Mouse (Mus musculus): ENCODE results near the gene Focad. TPM values are rescaled to one million over a fixed set of nuclear protein-coding genes. Genes with fewer than 3 reads are reported as not detected.
A peak's percentile ranks its signal among the peaks of the same experiment; 100 is the strongest.

The Focad gene
- total RNA-seq, 1 experiment from 2014 or later = 5.7 TPM

- ATAC-seq (ENCODE audit: extremely low read depth, insufficient number of reproducible peaks, low FRiP score, poor library complexity, severe bottlenecking) = no peak
Measured at GRCm38 (mm10) chr4:88138366-88138917, 44.0 kb downstream of the Focad start.

GRCm38 (mm10) chr4:88149462-88149861 lies 55.0 kb downstream of the Focad start:
- ATAC-seq (ENCODE audit: extremely low read depth, insufficient number of reproducible peaks, low FRiP score, poor library complexity, severe bottlenecking) = no peak

- no peak for ATAC-seq (ENCODE audit: extremely low read depth, insufficient number of reproducible peaks, low FRiP score, poor library complexity, severe bottlenecking)
Measured at GRCm38 (mm10) chr4:88155490-88156160, 61.2 kb downstream of the Focad start.

- no peak for ATAC-seq (ENCODE audit: extremely low read depth, insufficient number of reproducible peaks, low FRiP score, poor library complexity, severe bottlenecking)
Measured at GRCm38 (mm10) chr4:88156961-88157360, 62.5 kb downstream of the Focad start.

DNA sequence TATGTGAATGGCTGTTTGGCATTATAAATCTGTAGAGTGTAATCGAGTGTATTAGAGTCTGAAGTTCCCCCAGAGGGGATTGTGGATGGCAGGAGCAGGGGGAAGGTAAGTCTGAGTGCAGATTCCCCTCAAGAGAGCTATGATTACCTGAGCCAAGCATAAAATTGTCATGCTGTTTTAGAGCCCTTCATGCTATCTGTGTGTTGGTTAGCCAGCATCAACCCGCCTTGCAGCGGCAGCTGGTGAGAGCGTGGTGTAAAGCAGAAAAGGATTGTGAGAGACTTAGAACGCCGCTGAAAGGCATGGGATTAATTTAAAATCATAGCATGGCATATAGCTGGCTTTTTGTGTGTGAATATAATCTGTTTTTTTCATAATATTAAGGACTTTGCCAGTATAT lies 63.2 kb downstream of the Focad start:
- no peak for ATAC-seq (ENCODE audit: extremely low read depth, insufficient number of reproducible peaks, low FRiP score, poor library complexity, severe bottlenecking)

- no peak for ATAC-seq (ENCODE audit: extremely low read depth, insufficient number of reproducible peaks, low FRiP score, poor library complexity, severe bottlenecking)
Measured at GRCm38 (mm10) chr4:88159256-88159655, 64.8 kb downstream of the Focad start.

DNA sequence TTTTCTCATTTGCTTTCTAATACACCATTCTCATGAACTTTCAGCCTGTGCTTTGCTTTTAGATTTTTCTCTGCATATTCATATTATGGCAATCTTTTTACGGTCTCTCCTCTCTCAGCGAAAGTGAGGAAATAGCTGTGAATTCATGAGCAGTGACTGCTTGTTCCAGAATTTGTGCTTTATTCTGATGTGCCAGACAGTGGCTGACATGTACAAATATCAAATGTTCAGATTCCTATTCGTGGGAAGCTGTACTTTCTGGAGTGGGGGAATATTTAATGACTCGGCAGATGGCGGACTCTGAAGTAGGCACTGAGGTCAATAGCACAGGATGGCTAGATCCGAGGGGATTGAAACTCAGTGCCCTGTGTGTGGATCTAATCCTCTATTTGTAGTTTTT lies 65.3 kb downstream of the Focad start:
- no peak for ATAC-seq (ENCODE audit: extremely low read depth, insufficient number of reproducible peaks, low FRiP score, poor library complexity, severe bottlenecking)

GRCm38 (mm10) chr4:88163511-88164247 lies 69.2 kb downstream of the Focad start:
- ATAC-seq (ENCODE audit: extremely low read depth, insufficient number of reproducible peaks, low FRiP score, poor library complexity, severe bottlenecking) = no peak

GRCm38 (mm10) chr4:88167008-88167862 lies 72.8 kb downstream of the Focad start:
- ATAC-seq (ENCODE audit: extremely low read depth, insufficient number of reproducible peaks, low FRiP score, poor library complexity, severe bottlenecking) = peak; percentile 45

DNA sequence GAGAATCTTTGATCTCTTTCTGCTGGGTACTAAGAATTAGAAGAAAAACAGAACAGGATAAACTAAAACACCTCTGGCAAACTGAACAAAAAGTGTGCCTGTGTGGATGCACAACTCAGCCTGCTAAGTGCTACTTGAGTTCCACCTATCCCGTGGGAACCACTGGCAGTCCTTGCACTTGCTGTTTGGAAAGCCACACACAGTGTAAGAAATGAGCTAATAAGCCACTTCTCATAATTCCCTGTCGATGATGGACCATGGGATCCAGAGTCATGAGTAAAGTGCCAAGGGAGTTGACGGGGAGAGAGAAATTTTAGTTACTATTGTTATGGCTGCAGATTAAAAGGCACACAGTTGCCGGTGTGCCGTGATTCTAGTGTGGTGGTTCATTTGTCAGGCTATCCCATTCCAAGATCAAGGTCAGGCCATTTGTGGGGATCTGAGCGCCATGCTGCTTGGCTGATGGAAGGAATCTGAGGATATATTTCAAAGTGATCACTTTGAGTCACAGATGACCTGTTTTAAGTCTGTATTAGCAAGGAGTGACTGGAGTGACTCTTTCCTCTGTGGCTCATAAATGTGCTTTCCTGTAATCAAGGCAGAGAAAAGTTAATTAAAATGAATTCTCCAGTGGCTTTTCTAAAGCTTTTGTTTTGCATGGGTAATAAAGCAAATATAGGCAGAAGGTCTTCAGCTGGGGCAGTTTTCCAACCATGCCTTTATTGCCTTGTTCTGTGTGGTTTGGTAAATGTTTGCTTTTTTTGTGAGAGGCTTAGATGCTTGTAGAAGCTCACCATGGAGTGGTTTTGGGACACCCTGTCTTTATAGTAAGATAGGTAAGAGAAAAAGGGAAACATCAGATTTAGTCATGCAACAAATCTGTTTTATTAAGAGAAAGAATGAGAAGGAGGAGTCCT lies 80.9 kb downstream of the Focad start:
- ATAC-seq (ENCODE audit: extremely low read depth, insufficient number of reproducible peaks, low FRiP score, poor library complexity, severe bottlenecking) = no peak

DNA sequence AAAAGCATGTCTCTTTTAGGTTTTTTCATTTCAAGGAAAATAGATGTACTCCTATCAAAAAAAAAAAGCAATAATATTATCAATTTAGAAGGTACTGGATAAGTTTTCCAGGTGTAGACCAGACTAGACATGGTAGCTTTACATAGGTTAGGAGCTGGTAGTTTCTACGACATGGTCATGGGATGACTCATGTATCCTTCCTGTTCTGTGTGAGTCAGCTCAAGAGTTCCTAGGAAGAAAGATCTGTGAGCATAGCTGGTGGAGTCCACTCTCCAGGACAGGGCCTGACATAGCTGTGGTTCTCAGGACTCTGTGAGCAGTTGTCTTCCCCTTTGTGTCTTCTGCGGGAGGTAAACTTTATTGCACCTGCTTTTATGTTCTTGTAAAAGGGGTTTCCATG lies 84.9 kb downstream of the Focad start:
- no peak for ATAC-seq (ENCODE audit: extremely low read depth, insufficient number of reproducible peaks, low FRiP score, poor library complexity, severe bottlenecking)

DNA sequence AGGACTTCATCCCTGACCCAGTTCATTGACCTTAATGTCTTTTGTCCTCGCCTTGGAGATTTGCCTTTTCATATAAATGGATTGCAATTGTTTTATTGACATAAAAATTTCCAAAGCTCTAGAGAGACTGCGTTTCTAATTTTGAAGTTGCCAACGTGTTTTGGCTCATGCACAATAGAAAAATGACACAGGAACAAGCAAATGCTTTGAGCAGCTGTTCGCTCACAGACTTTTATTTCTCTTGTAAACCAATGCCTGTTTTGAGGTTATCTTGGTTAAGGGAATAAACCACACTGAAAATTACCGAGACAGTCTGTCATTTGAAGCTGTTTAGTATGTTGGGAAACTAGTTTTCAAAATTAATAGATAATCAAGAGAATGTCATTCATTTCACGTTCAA lies 89.9 kb downstream of the Focad start:
- ATAC-seq (ENCODE audit: extremely low read depth, insufficient number of reproducible peaks, low FRiP score, poor library complexity, severe bottlenecking) = no peak

DNA sequence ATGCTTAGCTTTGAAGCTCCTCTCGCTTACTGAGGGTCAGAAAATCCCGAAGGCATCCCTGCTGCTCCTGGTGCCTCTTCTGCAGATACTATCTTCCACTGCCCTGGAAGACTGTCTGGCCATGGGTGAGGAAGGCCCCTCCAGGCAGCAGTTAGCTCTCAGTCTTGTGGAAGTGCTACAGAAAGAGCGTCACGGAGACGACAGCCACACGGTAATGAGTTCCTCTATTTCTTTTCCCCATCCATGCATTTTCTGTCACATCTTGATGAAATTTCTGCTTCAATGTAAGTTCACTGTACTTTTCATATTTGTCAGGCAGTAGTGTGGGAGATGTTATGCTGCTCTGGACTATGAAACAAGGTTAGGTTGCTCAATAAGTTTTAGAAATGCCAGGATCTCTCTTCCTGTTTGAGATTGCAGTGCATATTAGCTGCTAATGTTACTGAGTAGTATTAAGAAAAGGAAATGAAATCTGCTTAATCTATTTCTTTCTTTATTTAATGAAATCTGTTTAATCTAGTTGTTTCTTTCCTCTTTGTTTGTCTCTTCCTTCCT lies 91.5 kb downstream of the Focad start:
- no peak for ATAC-seq (ENCODE audit: extremely low read depth, insufficient number of reproducible peaks, low FRiP score, poor library complexity, severe bottlenecking)

GRCm38 (mm10) chr4:88187649-88188048 lies 93.2 kb downstream of the Focad start:
- ATAC-seq (ENCODE audit: extremely low read depth, insufficient number of reproducible peaks, low FRiP score, poor library complexity, severe bottlenecking) = no peak

- ATAC-seq (ENCODE audit: extremely low read depth, insufficient number of reproducible peaks, low FRiP score, poor library complexity, severe bottlenecking) = no peak
Measured at GRCm38 (mm10) chr4:88189495-88189894, 95.1 kb downstream of the Focad start.

DNA sequence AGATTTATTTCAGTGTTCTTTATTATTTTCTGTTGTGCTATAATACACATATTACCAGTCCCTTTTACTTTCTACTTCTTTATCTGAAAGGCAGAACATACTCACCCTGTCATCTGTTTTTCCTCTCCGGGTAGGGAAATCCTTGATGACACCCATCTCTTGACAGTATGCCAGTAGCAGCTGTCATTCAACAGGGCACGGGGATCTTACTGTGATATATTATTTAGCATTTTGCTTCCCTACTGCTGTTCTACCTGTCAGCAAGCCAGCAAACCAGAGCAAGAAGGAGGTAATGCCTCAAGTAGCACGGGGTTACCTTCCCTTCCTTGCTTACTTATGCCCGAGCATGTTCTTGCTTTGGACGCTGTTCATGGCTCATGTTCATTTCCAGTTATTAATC lies 99.8 kb downstream of the Focad start:
- ATAC-seq (ENCODE audit: extremely low read depth, insufficient number of reproducible peaks, low FRiP score, poor library complexity, severe bottlenecking) = no peak

GRCm38 (mm10) chr4:88195898-88196495 lies 101.6 kb downstream of the Focad start:
- no peak for ATAC-seq (ENCODE audit: extremely low read depth, insufficient number of reproducible peaks, low FRiP score, poor library complexity, severe bottlenecking)

DNA sequence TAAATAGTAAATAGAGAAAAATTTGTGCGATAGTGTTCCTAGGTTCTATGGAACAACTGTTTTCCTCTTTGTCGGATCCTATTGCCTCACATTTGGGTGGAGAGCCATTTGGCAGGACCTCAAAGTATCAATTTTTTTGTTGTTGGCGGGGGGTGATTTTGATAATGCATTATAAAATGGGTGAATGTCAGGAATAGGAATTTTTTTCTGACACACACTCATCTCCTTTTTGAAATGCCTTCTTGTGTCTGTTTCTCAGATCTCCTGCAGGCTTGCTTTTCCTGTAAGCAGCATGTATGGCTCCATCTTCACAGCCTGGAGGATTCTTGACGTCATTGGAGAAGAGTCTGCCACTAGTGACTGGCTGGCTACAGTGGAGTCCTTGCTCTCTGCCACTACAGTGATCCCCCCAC lies 102.1 kb downstream of the Focad start:
- ATAC-seq (ENCODE audit: extremely low read depth, insufficient number of reproducible peaks, low FRiP score, poor library complexity, severe bottlenecking) = no peak

Measured in neutrophil, adult 5-6 weeks (primary cell).